Mouse (Mus musculus) adrenal gland, adult 18-20 months (tissue): ENCODE data around the gene Slc5a3. TPM values are rescaled to one million over a fixed set of nuclear protein-coding genes. Genes with fewer than 3 reads are reported as not detected.
"Not testable (repeated sequence)": the region's sequence is repeated elsewhere in the genome, so short reads cannot be mapped to it uniquely, and the experiment has no call there.

Source experiments
- DNase-seq, 2 experiments: peaks; one replicate each; pipeline ENCODE4 v3.0.0; 2021 to 2022; ENCODE audit warnings: low spot score in 2 of 2
- total RNA-seq, 2 experiments: library from RNA; stranded (reverse); gene quantifications; 1 replicate in 1 of 2; 2 replicates in 1 of 2; pipeline ENCODE4 v1.2.3; 2021

Gene Slc5a3
- total RNA-seq, 2 experiments from 2014 or later: 61.4 to 78.9 TPM

DNA sequence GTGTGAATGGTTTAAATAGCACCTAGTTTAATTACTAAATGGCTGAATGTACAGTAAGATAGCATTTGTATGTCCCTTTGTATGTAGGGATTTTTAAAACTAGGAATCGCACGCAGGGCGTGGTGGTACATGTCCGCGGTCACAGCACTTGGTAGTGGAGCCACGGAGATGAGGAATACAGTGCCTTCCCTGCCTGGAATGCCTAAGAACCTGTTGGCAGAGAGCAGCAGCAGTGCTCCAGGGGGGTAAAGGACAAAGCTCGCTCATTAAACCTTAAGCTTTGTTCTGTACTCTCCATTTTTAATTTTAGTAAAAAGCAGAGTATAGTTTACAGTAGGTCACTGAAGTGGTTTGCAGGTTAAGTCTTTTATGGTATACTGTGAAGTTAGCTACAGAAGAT is 3.5 kb downstream of the Slc5a3 start:
- no peak for DNase-seq

DNA sequence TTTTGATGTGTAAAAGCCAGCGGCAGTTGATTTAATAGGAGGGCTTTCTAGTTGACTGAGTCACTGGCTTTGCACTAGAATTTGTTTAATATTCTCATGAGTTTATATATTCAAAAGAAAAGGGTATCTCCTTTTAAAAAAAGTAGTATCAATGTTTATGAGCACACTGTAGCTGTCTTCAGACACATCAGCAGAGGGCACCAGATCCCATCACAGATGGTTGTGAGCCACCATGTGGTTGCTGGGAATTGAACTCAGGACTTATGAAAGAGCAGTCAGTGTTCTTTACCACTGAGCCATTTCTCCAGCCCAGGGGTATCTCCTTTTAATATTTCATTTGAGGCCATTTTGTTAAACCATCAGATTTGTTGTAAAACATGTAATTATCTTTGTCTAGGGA is 4.7 kb downstream of the Slc5a3 start:
- no peak for DNase-seq

DNA sequence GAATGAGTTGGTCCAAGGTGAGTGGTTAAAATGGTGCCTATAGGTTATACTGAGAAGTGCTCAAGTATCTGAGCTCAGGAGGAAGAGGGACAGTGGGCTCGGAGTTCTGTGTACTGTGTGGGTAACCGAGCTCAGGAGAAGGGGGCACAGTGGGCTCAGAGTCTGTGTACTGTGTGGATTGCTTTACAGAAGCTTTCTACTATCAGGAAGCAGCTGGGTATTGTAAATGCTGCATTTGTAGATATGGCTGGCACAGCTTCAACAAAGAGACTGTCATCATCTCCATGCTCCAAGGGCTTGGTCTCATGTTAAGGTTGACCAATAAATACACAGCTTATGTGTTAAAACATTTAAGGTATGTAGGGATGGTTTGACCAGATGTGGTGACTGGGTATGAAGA is 6.7 kb downstream of the Slc5a3 start:
- no peak for DNase-seq

DNA sequence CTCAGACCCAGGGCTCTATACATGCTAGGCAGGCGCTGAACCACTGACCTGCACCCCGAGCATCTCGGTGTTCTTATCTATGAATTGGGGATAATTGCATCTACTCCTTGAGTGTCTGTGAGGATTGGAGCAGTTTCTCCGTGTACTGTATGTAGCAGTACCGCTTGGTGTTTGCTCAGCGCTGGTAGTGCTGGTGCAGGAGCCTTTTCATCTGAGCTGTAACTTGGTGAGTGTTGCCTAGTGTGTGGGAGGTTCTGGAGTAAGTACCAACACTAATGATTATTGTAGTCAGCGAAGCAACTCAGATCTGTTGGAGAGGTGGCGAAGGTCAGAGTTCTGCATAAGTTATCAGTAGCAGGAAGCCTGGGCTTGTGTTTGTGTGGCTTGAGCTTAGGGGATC is 12.2 kb downstream of the Slc5a3 start:
- DNase-seq: no peak

DNA sequence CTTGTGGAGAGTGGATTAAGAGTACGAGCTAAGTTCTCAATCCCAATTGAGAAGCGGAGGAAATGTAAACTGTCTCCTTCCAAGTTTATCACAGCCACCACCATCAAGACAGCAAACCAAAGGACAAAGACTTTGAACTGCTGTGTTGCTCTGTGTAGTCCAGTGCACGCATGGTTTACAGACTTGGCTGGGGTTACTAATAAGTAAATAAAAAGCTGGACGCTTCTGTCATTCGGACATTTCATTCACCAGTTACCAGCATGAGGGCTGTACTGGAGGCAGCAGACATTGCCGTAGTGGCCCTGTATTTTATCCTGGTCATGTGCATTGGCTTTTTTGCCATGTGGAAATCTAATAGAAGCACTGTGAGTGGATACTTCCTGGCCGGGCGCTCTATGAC is 18.7 kb downstream of the Slc5a3 start:
- no peak for DNase-seq

DNA sequence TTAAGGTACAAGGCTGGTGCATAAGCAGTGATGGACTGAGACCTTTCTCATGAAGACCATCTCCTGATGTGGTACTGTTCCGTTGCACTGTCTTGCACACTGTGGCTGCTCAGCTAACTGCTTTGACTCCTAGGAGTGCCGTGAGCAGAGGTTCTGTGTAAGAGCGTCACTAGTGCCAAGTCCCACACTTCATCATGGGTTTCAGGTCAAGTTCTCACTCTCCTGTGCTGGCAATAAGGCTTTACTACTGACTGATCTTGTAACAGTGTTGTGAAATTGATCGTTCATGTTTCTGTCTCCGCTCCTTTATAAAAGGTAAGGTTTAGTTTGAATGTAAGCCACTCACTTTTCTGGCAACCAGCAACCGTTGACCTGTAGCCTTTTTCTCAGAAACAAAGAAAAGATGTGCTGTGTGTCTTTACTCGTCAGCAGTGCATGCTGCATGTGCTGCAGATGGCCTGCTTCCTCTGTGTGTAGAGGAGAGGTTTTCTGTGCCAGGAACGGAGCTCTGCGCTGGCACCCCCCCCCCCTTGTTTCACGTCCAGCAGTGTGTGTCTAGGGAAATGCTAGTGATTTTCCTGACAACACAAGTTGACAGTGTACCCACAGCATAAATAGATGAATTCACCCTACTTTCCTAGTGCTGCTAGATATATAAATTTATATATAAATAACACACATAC is 25.8 kb downstream of the Slc5a3 start:
- DNase-seq: no peak

DNA sequence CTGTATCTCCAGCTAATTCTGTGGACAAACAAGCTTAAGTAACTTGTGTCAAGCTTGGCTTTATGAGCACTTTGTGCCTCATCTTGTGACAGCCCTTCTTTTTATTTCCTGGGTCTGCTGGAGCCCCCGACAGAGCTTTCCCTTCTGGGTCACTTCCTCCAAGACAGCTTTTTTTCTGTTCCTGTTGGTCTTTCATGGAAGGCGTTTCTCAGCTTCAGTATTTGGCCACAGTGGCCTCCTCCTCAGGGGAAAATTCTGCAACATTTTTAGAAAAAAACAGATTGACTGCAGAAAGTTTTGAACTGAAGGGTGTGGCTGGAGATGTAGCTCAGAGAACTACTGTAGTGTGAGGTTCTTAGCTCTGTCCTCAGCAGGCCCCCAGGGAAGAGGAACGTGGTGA is 31.1 kb downstream of the Slc5a3 start:
- DNase-seq: no peak

DNA sequence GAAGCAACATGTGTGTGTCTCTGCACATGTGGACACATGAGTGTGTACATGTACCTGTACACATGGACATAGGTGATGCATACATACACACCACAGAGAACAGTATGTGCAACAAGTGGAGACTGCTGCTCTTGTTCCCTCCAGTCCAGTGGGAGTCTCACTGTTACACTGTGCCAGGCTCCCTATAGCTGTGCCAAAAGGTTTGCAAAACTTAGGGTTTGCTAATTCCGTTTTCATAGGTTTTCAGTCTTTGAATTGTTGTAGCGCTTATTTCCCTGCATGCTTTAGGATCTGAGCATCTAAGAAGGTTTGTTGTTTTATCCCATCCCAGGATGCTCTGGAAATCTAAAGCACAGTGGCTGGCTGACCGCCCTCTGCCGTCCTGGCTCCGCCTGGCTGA is 33.8 kb downstream of the Slc5a3 start:
- no peak for DNase-seq

DNA sequence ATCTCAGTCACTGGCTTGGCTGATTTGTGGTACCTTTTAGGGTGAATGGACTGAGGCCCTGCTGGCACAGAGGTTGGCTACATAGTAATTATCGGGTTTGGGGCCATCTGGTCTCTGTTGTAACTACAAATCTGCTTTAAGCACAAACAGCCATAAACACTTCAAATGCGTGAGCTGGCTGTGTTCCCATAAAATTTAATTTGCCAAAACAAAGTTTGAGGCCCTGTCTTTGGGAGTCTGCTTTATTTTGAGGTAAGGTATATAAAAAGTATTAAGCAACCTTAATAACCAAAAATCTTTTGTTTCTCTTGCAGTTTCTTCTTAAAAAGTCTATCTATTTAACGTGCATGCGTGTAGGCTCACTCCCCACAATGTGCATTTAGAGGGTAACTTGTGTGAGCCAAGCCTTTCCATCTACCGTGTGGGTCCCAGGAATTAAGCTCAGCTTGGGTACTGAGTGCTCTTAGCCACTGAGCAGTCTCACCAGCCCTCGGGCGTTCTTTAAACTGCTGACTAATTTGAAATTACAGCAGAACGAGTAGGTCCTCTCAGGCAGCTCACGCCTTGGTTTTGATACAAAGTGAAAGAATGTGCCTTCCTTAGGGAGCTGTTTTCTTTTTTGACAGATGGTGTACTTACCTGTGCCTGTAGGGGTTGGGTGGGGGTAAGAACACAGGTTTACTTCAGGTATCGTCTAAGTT is 40.4 kb downstream of the Slc5a3 start:
- no peak for DNase-seq

DNA sequence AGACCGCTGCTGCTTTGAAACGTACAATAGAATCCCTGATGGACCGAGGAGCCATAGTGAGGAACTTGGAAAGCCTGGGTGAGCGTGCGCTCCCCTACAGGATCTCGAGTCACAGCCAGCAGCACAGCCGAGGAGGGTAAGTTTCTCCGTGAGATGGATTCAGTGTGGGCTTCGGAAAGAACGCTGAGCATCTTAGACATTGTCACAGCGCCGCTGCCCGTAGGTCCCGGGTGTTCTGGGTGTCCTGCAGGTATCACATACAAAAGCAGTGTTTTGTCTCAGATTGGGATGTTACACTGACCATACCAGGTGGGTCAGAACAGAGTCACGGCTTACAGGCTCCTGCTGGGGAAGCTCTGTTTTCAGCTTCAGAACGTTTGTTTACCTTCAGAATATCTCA is 41.5 kb downstream of the Slc5a3 start:
- no peak for DNase-seq

DNA sequence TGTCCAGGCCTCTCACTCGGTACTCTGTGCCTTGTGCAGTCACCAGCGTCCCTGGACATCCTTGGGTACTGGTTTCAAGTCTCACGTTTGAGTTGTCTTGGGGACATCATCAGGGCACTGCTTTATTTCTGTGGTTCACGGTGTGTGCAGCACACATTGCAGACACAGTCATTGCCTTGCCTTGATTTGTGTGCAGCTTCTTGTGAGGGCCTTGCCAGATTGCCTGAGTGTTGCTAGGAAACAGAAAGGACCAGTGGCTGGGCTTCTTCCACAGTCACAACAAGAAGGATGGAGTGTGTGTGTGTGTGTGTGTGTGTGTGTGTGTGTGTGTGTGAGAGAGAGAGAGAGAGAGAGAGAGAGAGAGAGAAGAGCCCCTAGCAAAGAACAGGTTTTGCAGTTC is 42.0 kb downstream of the Slc5a3 start:
- DNase-seq: no peak

DNA sequence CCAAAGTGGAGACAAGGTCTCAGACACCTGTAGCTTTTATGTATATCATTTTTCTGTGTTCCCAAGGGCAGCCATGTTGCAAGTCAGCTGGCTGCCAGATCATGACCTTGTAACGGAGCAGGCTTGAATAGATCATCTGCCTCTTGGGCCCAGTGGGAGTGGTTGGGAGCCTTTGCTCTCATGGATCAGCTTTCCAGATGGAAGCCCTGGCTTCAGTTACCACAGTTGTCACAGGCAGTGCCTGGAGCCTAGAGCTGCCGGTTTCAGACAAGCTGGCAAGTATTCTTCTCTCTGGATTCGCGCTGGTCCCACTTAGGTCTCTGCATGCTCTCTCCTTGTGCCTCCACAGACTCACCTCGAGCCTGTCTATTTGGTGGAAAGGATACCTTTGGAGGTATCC is 44.0 kb downstream of the Slc5a3 start:
- peak in 1 of 2 experiments; percentile 24 for DNase-seq

DNA sequence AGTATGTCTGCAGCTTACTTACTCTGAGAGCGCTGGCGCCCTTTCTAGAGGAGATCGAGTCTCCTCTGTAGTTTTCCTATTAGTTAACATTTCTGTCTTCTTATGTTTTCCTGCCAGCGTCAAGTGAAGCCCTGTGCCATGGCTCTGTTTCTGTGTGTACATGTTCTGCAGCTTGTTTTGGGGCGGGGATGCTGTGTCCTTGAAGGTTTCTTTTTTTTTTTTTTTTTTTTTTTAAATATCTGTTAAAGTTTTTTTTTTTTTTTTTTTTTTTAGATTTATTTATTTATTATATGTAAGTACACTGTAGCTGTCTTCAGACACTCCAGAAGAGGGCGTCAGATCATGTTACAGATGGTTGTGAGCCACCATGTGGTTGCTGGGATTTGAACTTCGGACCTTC is 44.8 kb downstream of the Slc5a3 start:
- not testable (repeated sequence) for DNase-seq

DNA sequence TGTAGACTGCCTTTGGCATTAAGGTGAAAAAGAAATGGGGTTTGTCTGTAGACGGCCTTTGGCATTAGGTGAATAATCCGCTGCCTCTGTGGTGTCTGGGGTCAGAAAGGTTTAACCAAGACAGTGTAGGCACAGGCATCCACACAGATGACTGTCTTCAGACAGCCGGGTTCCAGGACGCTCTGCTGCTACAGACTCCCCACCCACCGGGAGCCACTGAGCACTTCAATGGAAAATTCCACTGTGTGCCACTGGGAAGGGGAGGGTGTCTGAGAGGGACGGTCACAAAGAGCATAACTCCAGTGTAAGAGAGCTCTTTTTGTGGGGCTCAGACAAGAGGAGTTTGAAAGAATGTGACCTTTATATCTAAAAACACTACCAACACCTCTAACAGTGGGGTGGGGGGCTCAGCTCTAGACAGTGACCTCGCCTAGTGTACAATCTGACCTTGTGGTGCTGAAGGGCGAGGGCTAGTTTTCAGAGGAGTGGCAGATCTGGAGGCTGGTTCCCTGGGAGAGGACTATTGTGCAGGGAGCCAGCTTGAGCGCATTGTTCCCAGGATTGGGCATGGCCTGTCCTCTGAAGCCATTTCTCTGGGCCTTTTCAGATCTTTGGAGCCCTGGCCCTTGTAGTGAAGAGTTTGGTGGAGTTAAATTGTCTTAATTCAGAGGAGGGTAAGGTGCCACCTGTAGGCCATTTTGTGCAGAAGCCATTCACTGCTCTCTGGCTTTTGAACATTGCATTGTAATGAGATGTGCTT is 45.6 kb downstream of the Slc5a3 start:
- no peak for DNase-seq

DNA sequence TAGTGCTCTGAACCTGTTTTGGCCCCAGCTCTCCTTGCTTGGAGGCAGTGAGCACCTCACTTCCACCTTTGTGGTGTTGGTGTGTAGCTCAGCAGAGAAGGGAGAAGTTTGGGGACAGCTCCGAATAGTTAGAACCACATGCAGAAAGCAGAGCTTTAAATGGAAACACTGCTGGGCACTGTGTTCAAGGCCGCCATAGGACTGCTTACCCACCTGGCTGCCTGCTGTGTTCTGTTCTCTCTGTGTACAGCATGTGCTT is 46.1 kb downstream of the Slc5a3 start:
- no peak for DNase-seq

DNA sequence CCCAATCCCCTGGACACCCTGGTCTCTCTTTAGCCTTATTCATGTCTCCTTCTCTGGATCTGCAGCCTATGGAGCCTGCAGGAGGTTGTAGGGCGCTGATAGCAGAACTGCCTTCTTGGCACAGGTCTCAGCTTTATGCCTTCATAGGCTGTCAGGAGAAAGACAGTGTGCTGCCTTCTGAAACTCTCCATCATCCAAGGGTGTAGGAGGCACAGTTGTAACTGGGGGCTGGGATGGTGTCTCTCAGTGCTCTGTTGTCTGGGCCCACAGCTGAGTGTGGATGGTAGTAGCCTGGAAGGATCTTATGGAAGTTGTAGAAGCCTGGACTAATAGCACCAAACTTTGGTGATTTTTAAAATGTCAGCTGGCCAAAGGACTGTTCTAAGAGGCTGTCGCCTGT is 46.8 kb downstream of the Slc5a3 start:
- DNase-seq: no peak

DNA sequence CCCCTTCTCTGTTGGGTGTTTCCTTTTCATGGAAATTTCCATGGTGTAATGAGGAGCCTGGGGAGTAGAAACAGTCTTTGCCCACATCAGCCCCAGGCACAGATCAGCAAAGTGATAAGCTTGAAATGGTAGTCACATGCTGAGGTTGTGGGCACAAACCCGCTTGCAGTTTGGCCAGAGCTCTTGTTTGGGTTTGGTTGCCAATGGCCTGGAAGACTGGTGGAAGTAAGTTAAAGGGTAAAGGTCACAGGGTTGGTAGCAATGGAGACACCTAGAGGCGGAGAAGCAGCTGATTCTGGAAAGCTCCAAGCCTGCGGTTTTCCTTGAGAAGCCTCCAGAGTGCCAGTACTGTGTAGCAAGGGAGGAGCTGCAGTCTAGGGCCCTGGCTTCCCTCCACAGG is 47.5 kb downstream of the Slc5a3 start:
- peak in 1 of 2 experiments; percentile 26 for DNase-seq

DNA sequence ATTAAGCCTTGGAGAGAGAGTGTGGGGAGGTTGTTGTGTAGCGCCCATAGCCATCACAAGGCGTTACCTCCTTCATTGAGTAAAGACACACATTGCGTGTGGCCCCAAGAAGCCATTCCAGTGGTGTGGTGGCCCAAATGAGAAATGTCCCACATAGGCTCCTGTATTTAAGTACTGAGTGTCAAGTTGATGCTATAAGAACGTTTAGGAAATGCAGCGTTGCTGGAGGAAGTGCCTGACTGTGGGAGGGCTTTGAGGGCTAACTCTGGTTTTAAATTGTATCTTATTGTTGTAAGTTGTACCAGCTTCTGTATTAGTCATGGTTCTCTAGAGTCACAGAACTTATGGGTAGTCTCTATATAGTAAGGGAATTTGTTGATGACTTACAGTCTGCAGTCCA is 49.2 kb downstream of the Slc5a3 start:
- DNase-seq: no peak

DNA sequence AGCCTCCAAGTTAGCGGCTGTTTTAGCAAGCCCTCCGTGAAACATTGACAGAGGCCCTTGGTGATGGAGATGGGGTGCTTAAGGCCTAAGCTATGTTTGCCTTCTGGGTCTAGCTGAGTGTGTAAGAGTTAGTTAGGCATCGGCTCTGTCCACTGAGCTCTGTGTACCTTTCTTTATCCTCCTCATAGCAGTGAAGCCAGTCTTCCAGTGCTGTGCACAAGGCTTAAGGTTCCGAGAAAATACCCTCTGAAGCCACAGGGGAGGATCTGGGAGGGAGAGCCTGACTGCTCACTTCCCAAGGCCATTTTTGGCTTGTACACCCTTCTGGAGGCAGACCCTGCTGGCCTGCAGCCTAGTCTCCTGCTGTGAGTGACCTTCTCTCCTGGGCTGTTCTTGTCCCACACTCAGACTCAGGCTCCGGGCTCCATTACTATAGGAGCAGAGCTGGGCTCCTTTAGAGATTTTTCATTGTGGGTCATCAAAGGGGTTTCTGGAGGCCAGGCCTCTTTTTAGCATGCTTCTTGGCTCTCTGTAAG is 56.7 kb downstream of the Slc5a3 start:
- no peak for DNase-seq

DNA sequence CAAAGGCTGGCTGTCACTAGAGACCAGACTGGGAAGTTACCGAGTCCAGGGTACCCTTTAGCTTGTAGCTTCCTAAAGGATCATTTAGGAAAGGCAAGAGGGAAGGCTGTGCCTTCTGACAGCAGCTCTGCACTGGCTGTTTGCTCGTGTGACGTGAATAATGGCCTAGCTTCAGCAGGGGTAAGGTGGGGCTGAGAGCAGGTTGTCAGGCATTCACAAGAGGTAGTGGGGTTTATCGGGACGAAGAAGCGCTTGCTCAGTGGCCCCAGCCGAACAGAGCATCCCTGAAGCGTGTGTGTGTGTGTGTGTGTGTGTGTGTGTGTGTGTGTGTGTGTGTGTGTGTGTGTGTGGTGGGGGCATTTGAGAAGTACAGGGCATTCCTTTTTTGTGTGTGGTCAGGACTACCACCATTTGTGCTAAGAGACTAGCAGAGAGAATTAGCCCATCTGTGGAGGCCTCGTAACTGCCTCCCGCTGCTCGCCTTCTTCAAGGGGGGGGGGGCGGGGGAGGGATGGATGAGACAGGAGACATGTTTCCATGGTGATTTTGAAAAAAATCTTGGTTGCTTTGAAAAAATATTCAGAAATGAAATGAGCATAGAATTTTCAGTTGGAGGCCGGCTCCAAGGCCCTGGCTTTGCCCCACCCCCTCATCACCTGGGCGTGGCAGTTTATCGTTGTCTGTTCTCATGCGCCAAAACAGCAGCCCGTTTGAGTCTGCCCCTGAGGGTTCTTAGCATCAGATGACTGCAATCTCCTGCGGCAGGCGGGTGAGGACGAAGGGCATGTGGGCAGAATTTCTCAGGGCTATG is 57.7 kb downstream of the Slc5a3 start:
- DNase-seq: peak in 1 of 2 experiments; percentile 44
